24 mouse cellular contexts compared by ENCODE assay signal in the genomic region with DNA sequence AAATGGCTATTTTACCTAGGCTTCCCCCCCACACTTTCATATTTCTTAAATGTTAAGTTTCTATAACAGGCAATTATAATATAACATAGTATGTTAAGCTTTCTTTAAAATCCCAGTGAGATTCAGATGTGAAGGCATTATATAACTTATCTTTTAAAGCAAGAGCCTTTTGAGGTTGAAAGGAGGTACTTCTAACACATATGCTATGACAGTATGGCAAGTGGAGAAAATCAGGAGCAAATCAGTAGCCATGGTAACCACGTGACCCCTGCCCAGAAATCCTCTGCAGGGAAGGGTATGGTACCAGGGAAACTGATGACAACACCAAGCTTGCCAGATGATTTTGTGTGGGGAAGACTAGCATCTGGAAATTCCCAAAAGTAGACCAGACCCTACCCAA.
"Had no signal": no experiment of that assay in that cellular context is flagged by ENCODE, and none has a peak within 500 bp of the region (broad histone marks: within the 10 kb centered on the region; RNA-seq: fewer than 3 reads in every experiment).

No protein-coding gene starts in this region.

- DNase-seq: kidney, adult 8-10 months; kidney, postnatal 10 days; kidney, postnatal 36 days; liver; lung, adult 18-20 months; lung, postnatal 10 days; lung, postnatal 36 days; right cerebral cortex, adult 18-20 months; right cerebral cortex, postnatal 14 days; right cerebral cortex, postnatal 4 days; thymus, adult 2 months; thymus, postnatal 14 days; thymus, postnatal 4 days had no signal

- H3K36me3 ChIP-seq: kidney, embryonic 15.5 days; limb, embryonic 10.5 days; limb, embryonic 13.5 days; liver, embryonic 12.5 days; liver, embryonic 15.5 days; lung, embryonic 15.5 days; midbrain, embryonic 13.5 days; neural tube, embryonic 12.5 days; neural tube, embryonic 15.5 days had no signal

- H3K27me3 ChIP-seq: kidney, embryonic 15.5 days; limb, embryonic 13.5 days; liver, embryonic 12.5 days; liver, embryonic 15.5 days; lung, embryonic 15.5 days; megakaryocyte, embryonic 14.5 days; midbrain, embryonic 13.5 days; neural tube, embryonic 12.5 days; neural tube, embryonic 15.5 days had no signal

- H3K9me3 ChIP-seq: kidney, embryonic 15.5 days; limb, embryonic 10.5 days; limb, embryonic 13.5 days; liver, embryonic 12.5 days; liver, embryonic 15.5 days; lung, embryonic 15.5 days; midbrain, embryonic 13.5 days; neural tube, embryonic 12.5 days; neural tube, embryonic 15.5 days had no signal

- H3K4me3 ChIP-seq: kidney, embryonic 15.5 days; limb, embryonic 10.5 days; limb, embryonic 13.5 days; liver, embryonic 12.5 days; liver, embryonic 15.5 days; lung, embryonic 15.5 days; megakaryocyte, embryonic 14.5 days; midbrain, embryonic 13.5 days; neural tube, embryonic 12.5 days; neural tube, embryonic 15.5 days had no signal

- H3K27ac ChIP-seq: kidney, embryonic 15.5 days; limb, embryonic 10.5 days; limb, embryonic 13.5 days; liver, embryonic 12.5 days; liver, embryonic 15.5 days; lung, embryonic 15.5 days; midbrain, embryonic 13.5 days; neural tube, embryonic 12.5 days; neural tube, embryonic 15.5 days; stomach, postnatal 0 days had no signal

- H3K4me1 ChIP-seq: kidney, embryonic 15.5 days; limb, embryonic 10.5 days; limb, embryonic 13.5 days; liver, embryonic 12.5 days; liver, embryonic 15.5 days; lung, embryonic 15.5 days; megakaryocyte, embryonic 14.5 days; midbrain, embryonic 13.5 days; neural tube, embryonic 12.5 days; neural tube, embryonic 15.5 days had no signal
